Mouse (Mus musculus) liver, embryonic 14.5 days (tissue): ENCODE results near the gene Arhgap10.

Experiments
- CTCF ChIP-seq: IDR thresholded peaks from 2 replicates; pipeline ENCODE4 v1.5.1; 2016; ENCODE audit warnings: antibody characterized with exemption, low read depth, control low read depth
- EP300 ChIP-seq: IDR thresholded peaks from 2 replicates; pipeline ENCODE4 v1.6.1; 2016; ENCODE audit warnings: antibody characterized with exemption, low read depth

DNA sequence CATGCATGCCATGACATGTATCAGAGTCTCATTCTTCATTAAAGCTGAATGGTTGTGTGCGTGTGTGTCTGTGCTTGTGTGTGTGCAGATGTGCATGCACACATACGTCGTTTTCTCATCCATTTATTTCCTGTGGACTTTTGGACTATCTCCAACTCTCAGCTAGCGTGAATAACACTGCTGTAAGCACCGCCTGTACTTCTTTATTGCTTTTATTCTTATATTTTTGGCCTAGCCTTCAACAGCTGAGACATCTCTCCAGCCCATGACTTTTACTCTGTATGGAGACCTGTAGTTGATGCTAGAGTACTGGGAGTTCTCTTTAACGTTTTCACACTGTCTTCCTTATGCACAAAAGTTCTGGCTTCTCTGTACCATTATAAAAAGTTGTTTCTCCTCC, 285.9 kb downstream of the Arhgap10 start:
- no peak for TF ChIP-seq CTCF
- TF ChIP-seq EP300, result no peak
